ENCODE assay signal across 11 mouse cellular contexts in genomic region chr11:67536413-67536812, GRCm38 (mm10).
"Had no signal": no experiment of that assay in that cellular context is flagged by ENCODE, and none has a peak within 500 bp of the region (broad histone marks: within the 10 kb centered on the region; RNA-seq: fewer than 3 reads in every experiment).

No protein-coding gene starts in this region.

- H3K4me3 ChIP-seq: layer of hippocampus, adult 2 months; limb, embryonic 12.5 days; midbrain, embryonic 13.5 days; myocyte; neural tube, embryonic 15.5 days had no signal

- ATAC-seq: midbrain, embryonic 13.5 days had no signal

- DNase-seq: kidney, adult 9 months; kidney, postnatal 10 days; kidney, postnatal 4 days; lung, adult 18-20 months; thymus, postnatal 4 days had no signal

- H3K4me1 ChIP-seq: midbrain, embryonic 13.5 days; neural tube, embryonic 15.5 days had no signal

- H3K27ac ChIP-seq: layer of hippocampus, adult 2 months; limb, embryonic 12.5 days; midbrain, embryonic 13.5 days; neural tube, embryonic 15.5 days; stomach, postnatal 0 days had no signal

- H3K4me2 ChIP-seq: limb, embryonic 12.5 days; midbrain, embryonic 13.5 days; neural tube, embryonic 15.5 days had no signal

- H3K27me3 ChIP-seq: limb, embryonic 12.5 days; midbrain, embryonic 13.5 days; neural tube, embryonic 15.5 days had no signal

- H3K36me3 ChIP-seq: limb, embryonic 12.5 days; midbrain, embryonic 13.5 days; neural tube, embryonic 15.5 days had no signal

- H3K9ac ChIP-seq: limb, embryonic 12.5 days; midbrain, embryonic 13.5 days; neural tube, embryonic 15.5 days had no signal

- H3K9me3 ChIP-seq: limb, embryonic 12.5 days; midbrain, embryonic 13.5 days; neural tube, embryonic 15.5 days had no signal
